Mouse (Mus musculus) layer of hippocampus, adult 11-12 months (tissue): ENCODE results near the gene Ncam1.
A peak's percentile ranks its signal among the peaks of the same experiment; 100 is the strongest.

ENCODE experiments used
- DNase-seq: peaks from one replicate; pipeline ENCODE4 v3.0.0; 2022; ENCODE audit warnings: low spot score

Gene Ncam1

GRCm38 (mm10) chr9:49751466-49751865, 47.3 kb downstream of the Ncam1 start:
- DNase-seq, result no peak

GRCm38 (mm10) chr9:49746176-49746575, 52.5 kb downstream of the Ncam1 start:
- DNase-seq, result no peak

- no peak for DNase-seq
Observed at GRCm38 (mm10) chr9:49745696-49746095, 53.0 kb downstream of the Ncam1 start.

GRCm38 (mm10) chr9:49744286-49744685, 54.4 kb downstream of the Ncam1 start:
- DNase-seq, result no peak

- DNase-seq, result no peak
Observed at GRCm38 (mm10) chr9:49739935-49740334, 58.8 kb downstream of the Ncam1 start.

GRCm38 (mm10) chr9:49738546-49738945, 60.2 kb downstream of the Ncam1 start:
- no peak for DNase-seq

- no peak for DNase-seq
Observed at GRCm38 (mm10) chr9:49737166-49737565, 61.6 kb downstream of the Ncam1 start.

- DNase-seq, result no peak
Observed at GRCm38 (mm10) chr9:49734348-49735007, 64.2 kb downstream of the Ncam1 start.

- no peak for DNase-seq
Observed at GRCm38 (mm10) chr9:49733726-49734125, 65.0 kb downstream of the Ncam1 start.

GRCm38 (mm10) chr9:49729479-49729878, 69.2 kb downstream of the Ncam1 start:
- DNase-seq, result no peak

- peak; percentile 58 for DNase-seq
Observed at GRCm38 (mm10) chr9:49728211-49728610, 70.5 kb downstream of the Ncam1 start.

GRCm38 (mm10) chr9:49722765-49723164, 76.0 kb downstream of the Ncam1 start:
- peak; percentile 54 for DNase-seq

GRCm38 (mm10) chr9:49715121-49715520, 83.6 kb downstream of the Ncam1 start:
- no peak for DNase-seq

- no peak for DNase-seq
Observed at GRCm38 (mm10) chr9:49714091-49714490, 84.6 kb downstream of the Ncam1 start.

- DNase-seq, result no peak
Observed at GRCm38 (mm10) chr9:49707646-49708045, 91.1 kb downstream of the Ncam1 start.

- no peak for DNase-seq
Observed at GRCm38 (mm10) chr9:49704196-49704967, 94.3 kb downstream of the Ncam1 start.

GRCm38 (mm10) chr9:49695371-49695770, 103.4 kb downstream of the Ncam1 start:
- no peak for DNase-seq

- no peak for DNase-seq
Observed at GRCm38 (mm10) chr9:49692791-49693190, 105.9 kb downstream of the Ncam1 start.

GRCm38 (mm10) chr9:49691344-49691743, 107.4 kb downstream of the Ncam1 start:
- no peak for DNase-seq

- no peak for DNase-seq
Observed at GRCm38 (mm10) chr9:49683566-49684273, 115.0 kb downstream of the Ncam1 start.

GRCm38 (mm10) chr9:49681848-49682469, 116.8 kb downstream of the Ncam1 start:
- no peak for DNase-seq

GRCm38 (mm10) chr9:49679270-49679669, 119.5 kb downstream of the Ncam1 start:
- DNase-seq, result no peak
